Mouse (Mus musculus): ENCODE measurements around the gene Gpr62.

DNA sequence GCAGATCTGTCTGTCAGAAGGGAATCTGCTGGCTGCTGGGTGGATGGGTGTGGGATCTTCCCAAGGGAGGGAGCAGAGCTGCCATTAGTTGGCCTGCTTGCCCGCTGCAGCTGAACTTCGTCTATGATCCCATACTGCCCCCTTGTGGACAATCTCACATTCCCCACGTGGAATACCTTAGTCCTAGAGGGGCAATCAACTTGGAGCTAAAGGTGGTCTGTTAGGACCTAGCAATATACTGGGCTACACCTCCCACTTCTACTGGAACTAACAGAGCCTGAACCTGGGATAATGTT, 43.9 kb downstream of the Gpr62 start:
- TF ChIP-seq GATA1 (IDR thresholded peaks at IDR 0.05; ENCODE audit: borderline replicate concordance, low read length) (no peak), FLI1 (IDR thresholded peaks at IDR 0.05; ENCODE audit: low read length) (no peak)
